Mouse (Mus musculus) neural tube, embryonic 11.5 days (tissue): ENCODE data around the gene Gpbar1. TPM values are rescaled to one million over a fixed set of nuclear protein-coding genes. Genes with fewer than 3 reads are reported as not detected.

Experiments used
- ATAC-seq: fragments of 200-750 bp; cut with Nextera tagmentation; 2 replicates; pipeline ENCODE4 v1.8.0; 2017; ENCODE audit warnings: moderate number of reproducible peaks, mild to moderate bottlenecking, moderate TSS enrichment, moderate library complexity; ENCODE audit not compliant: insufficient read depth, low FRiP score, low TSS enrichment
- DNase-seq: peaks from one replicate; pipeline ENCODE4 v3.0.0-alpha.2; 2015; ENCODE audit warnings: low spot score
- H3K27ac ChIP-seq: fragments of 300-500 bp; sonication (generic); 2 replicates; pipeline ENCODE4 v1.5.1; 2014; ENCODE audit warnings: low read depth, mild to moderate bottlenecking, low read length
- H3K27me3 ChIP-seq: fragments of 300-500 bp; sonication (generic); 2 replicates; pipeline ENCODE4 v1.6.1; 2014; ENCODE audit warnings: mild to moderate bottlenecking, low read length, mixed read lengths; ENCODE audit not compliant: control insufficient read depth, insufficient read depth
- H3K36me3 ChIP-seq: fragments of 300-500 bp; sonication (generic); 2 replicates; pipeline ENCODE4 v1.6.1; 2014; ENCODE audit warnings: mild to moderate bottlenecking, low read length, moderate library complexity, mixed read lengths; ENCODE audit not compliant: control insufficient read depth, insufficient read depth
- H3K4me1 ChIP-seq: fragments of 300-500 bp; sonication (generic); 2 replicates; pipeline ENCODE4 v1.6.1; 2014; ENCODE audit warnings: low read length, mixed read lengths; ENCODE audit not compliant: control insufficient read depth, insufficient read depth
- H3K4me2 ChIP-seq: fragments of 300-500 bp; sonication (generic); 2 replicates; pipeline ENCODE4 v1.6.1; 2014; ENCODE audit warnings: low read depth, mild to moderate bottlenecking, moderate library complexity
- H3K4me3 ChIP-seq: fragments of 300-500 bp; sonication (generic); 2 replicates; pipeline ENCODE4 v1.5.1; 2014; ENCODE audit warnings: low read depth, low read length
- H3K9ac ChIP-seq: fragments of 300-500 bp; sonication (generic); 2 replicates; pipeline ENCODE4 v1.6.1; 2014; ENCODE audit warnings: mild to moderate bottlenecking, low read length
- H3K9me3 ChIP-seq: fragments of 300-500 bp; sonication (generic); 2 replicates; pipeline ENCODE4 v1.6.1; 2016; ENCODE audit warnings: low read length; ENCODE audit not compliant: control insufficient read depth
- WGBS: fragments of 180-500 bp; shearing (Covaris S2); extraction: QIAGEN DNeasy Blood & Tissue Kit; methylation state at CpG from one replicate; pipeline ENCODE4 v1.1.7; 2014; 5-methylcytosine and 5-hydroxymethylcytosine counted together
- polyA plus RNA-seq: library from polyadenylated mRNA; unstranded; fragments of >200 nt; fragmentation: Nextera tagmentation; extraction: Ambion mirVana; gene quantifications from 2 replicates; pipeline ENCODE4 v1.2.1, GENCODE M21; 2014

Gpbar1 gene
- polyA plus RNA-seq, 1 experiment from 2014 or later, result 0.21 TPM

DNA sequence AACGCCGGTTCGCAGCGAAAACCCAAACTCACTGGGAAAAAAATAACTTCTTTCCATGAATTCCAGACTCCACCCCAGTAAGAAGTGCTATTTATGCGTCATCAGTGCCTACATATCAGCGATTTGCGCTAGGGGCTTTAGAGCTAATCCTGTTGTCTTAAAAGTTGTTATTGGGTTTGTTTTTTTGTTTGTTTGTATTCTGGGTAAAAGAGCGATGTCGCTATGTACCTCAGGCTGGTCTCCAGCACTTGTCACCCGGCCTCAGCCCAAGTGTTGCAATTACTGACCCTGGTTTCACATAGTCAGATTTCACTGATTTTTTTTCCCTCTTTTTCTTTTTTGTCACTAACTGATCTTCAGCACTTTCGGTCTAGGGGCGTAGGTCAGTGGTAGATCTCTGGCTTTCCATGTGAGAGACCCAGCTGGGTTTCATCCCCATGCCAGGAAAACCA is 26.0 kb downstream of the Gpbar1 start:
- DNase-seq, result no peak
- WGBS, result 5% methylated on average over 12 of the region's 12 CpGs
- H3K36me3 ChIP-seq, result no peaks in the 10 kb centered on the region
- ATAC-seq, result no peak
- H3K27me3 ChIP-seq, result 0 out of 2 replicates have a peak, but pooled peaks cover 2% of the 10 kb centered on the region
- peak overlapping the region; percentile 66 for H3K9ac ChIP-seq
- H3K4me2 ChIP-seq, result peak overlapping the region; percentile 82
- no peak overlapping the region for H3K27ac ChIP-seq
- peaks cover 6% of the 10 kb centered on the region; the same call in 1 of the 2 replicates for H3K4me1 ChIP-seq
- H3K4me3 ChIP-seq, result peak overlapping the region; percentile 51
- no peaks in the 10 kb centered on the region for H3K9me3 ChIP-seq

DNA sequence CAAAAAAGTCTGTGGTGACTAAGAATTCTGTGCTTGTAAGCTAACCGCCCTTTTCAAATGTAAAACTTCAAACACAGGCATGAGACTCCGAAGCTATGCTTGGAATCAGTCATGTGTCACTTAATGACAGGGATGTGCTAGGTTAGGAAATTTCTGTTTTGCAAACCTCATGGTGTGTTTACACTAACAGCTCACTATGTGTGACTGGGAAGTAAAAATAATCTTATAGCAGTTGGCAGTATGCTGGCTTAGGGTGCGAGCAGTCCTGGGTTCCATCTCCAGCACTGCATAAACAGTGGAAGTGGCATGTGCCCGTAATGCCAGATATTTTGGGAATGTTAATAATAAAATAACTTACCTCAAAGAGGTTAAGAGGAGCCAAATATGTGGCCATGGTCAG is 26.6 kb downstream of the Gpbar1 start:
- Histone ChIP-seq H3K9ac (no peak overlapping the region), H3K9me3 (no peaks in the 10 kb centered on the region), H3K4me1 (peaks cover 6% of the 10 kb centered on the region; the same call in 1 of the 2 replicates), H3K36me3 (no peaks in the 10 kb centered on the region), H3K4me3 (no peak overlapping the region), H3K4me2 (no peak overlapping the region), H3K27me3 (0 out of 2 replicates have a peak, but pooled peaks cover 2% of the 10 kb centered on the region), H3K27ac (no peak overlapping the region)
- DNase-seq (no peak), ATAC-seq (no peak)
- 62% methylated on average over 4 of the region's 4 CpGs for WGBS

- Histone ChIP-seq H3K27me3 (0 out of 2 replicates have a peak, but pooled peaks cover 2% of the 10 kb centered on the region), H3K27ac (no peak within 1 kb of the TSS), H3K36me3 (no peaks in the 10 kb centered on the region), H3K4me1 (peaks cover 6% of the 10 kb centered on the region; the same call in 1 of the 2 replicates), H3K9me3 (no peaks in the 10 kb centered on the region), H3K4me3 (no peak within 1 kb of the TSS), H3K9ac (no peak within 1 kb of the TSS), H3K4me2 (no peak within 1 kb of the TSS)
- WGBS, result 66% methylated on average over 2 of the region's 2 CpGs
- DNase-seq (no peak), ATAC-seq (no peak)
These were observed 27.2 kb downstream of the Gpbar1 start, which contains the start of gene Tmbim1 for GRCm38 (mm10) chr1:74305522-74305921. Gene Tmbim1, minus strand, starts transcription at chr1:74305622.

DNA sequence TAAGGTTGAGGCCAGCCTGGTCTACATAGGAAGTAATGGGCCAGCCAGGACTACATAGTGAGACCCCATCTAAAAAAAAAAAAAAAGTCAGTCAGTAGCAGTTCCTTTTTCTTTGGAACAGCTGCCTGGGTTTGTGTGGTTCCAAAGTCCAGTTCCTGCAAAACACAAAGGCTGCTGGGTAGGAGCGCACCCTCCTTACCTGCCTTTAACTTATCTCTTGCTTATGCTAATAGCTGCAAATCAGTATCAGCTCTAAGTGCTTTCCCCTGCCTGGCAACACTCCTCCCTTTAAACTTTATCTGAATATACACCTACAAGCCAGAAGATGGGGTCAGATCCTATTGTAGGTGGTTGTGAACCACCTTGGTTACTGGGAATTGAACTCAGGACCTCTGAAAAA is 28.8 kb downstream of the Gpbar1 start:
- 91% methylated on average over 1 of the region's 1 CpGs for WGBS
- H3K27ac ChIP-seq, result no peak overlapping the region
- no peak for ATAC-seq
- no peak overlapping the region for H3K4me2 ChIP-seq
- 0 out of 2 replicates have a peak, but pooled peaks cover 2% of the 10 kb centered on the region for H3K27me3 ChIP-seq
- H3K36me3 ChIP-seq, result no peaks in the 10 kb centered on the region
- H3K9me3 ChIP-seq, result no peaks in the 10 kb centered on the region
- no peak for DNase-seq
- H3K4me3 ChIP-seq, result no peak overlapping the region
- no peak overlapping the region for H3K9ac ChIP-seq
- H3K4me1 ChIP-seq, result peaks cover 6% of the 10 kb centered on the region; the same call in 1 of the 2 replicates

DNA sequence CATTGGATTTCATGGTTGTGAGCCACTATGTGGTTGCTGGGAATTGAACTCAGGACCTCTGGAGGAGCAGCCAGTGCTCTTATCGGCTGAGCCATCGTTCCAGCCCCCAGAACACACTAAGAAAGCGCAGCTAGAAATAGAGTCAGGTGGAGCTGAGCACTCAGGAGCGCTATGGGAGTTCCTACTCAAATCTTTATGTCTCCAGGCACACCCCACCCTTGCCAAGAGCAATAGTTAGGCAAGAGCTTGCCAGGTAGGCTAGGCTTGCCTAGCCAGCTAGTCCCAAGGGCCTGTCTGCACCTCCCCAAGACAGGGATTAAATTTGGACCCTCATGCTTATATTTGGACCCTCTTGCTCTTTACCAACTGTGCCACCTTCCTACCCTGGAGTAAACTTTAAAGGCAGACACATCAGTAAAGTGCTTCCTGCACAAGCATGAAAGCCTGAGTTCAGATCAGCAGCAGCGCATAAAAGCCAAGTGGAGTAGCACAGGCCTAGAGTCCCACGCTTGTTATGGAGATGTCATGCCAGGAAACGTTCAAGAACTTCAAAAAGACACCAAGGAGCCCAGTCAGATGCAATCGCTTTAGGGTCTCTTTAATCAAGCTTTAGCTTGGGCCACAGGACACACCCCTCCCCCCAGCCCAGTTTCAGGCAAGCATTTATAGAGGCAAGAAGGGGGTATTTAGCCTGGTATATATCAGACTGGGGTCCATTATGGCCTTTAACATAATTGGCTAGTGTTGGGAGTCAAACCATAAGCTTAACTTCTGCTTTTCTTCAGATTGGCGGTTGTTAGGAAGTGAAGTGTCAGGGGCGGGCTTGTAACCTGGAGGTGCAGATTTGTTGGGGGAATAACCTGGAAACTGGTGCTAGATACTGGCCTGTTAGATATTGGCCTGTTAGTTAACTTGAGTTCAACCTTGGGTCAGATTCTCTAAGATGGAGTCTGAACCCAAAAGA is 29.9 kb downstream of the Gpbar1 start:
- Histone ChIP-seq H3K4me2 (no peak overlapping the region), H3K9ac (no peak overlapping the region), H3K4me3 (no peak overlapping the region), H3K27ac (no peak overlapping the region), H3K27me3 (0 out of 2 replicates have a peak, but pooled peaks cover 2% of the 10 kb centered on the region), H3K4me1 (peaks cover 6% of the 10 kb centered on the region; the same call in 1 of the 2 replicates), H3K36me3 (no peaks in the 10 kb centered on the region), H3K9me3 (no peaks in the 10 kb centered on the region)
- DNase-seq (no peak), ATAC-seq (no peak)
- WGBS, result 63% methylated on average over 10 of the region's 10 CpGs

- no peak for ATAC-seq
- H3K4me2 ChIP-seq, result no peak overlapping the region
- H3K27me3 ChIP-seq, result no peaks in the 10 kb centered on the region
- H3K4me3 ChIP-seq, result no peak overlapping the region
- no peak overlapping the region for H3K27ac ChIP-seq
- H3K36me3 ChIP-seq, result no peaks in the 10 kb centered on the region
- no peaks in the 10 kb centered on the region for H3K9me3 ChIP-seq
- WGBS, result 53% methylated on average over 3 of the region's 3 CpGs
- H3K4me1 ChIP-seq, result no peaks in the 10 kb centered on the region
- no peak for DNase-seq
- no peak overlapping the region for H3K9ac ChIP-seq
These were observed 31.4 kb downstream of the Gpbar1 start for GRCm38 (mm10) chr1:74309767-74310166.

GRCm38 (mm10) chr1:74313049-74313692 is 34.8 kb downstream of the Gpbar1 start:
- H3K9me3 ChIP-seq, result no peaks in the 10 kb centered on the region
- H3K36me3 ChIP-seq, result no peaks in the 10 kb centered on the region
- H3K9ac ChIP-seq, result no peak overlapping the region
- H3K27me3 ChIP-seq, result no peaks in the 10 kb centered on the region
- H3K27ac ChIP-seq, result no peak overlapping the region
- ATAC-seq, result no peak
- H3K4me1 ChIP-seq, result no peaks in the 10 kb centered on the region
- peak; percentile 43 for DNase-seq
- WGBS, result 10% methylated on average over 3 of the region's 3 CpGs
- no peak overlapping the region for H3K4me3 ChIP-seq
- H3K4me2 ChIP-seq, result no peak overlapping the region

- H3K9me3 ChIP-seq, result no peaks in the 10 kb centered on the region
- no peak overlapping the region for H3K4me3 ChIP-seq
- H3K36me3 ChIP-seq, result no peaks in the 10 kb centered on the region
- no peak for DNase-seq
- no peak overlapping the region for H3K9ac ChIP-seq
- no peak for ATAC-seq
- H3K27me3 ChIP-seq, result no peaks in the 10 kb centered on the region
- H3K4me1 ChIP-seq, result no peaks in the 10 kb centered on the region
- no peak overlapping the region for H3K4me2 ChIP-seq
- 89% methylated on average over 3 of the region's 3 CpGs for WGBS
- H3K27ac ChIP-seq, result no peak overlapping the region
These were observed 36.4 kb downstream of the Gpbar1 start for GRCm38 (mm10) chr1:74314796-74315195.
